Mouse (Mus musculus) small intestine, adult 2 months (tissue): ENCODE measurements around the gene Csnk2a2.

Source experiments
- CTCF ChIP-seq: fragments of 200-500 bp; IDR thresholded peaks from 2 replicates; pipeline ENCODE4 v1.5.1; 2012; ENCODE audit warnings: low read depth, mild to moderate bottlenecking, control low read depth, inconsistent platforms, low read length, moderate library complexity, mixed read lengths; ENCODE audit not compliant: insufficient replicate concordance, insufficient read length; ENCODE audit errors: extremely low read depth
- POLR2A ChIP-seq: fragments of 200-500 bp; IDR thresholded peaks from 2 replicates; pipeline ENCODE4 v1.6.1; 2012; ENCODE audit warnings: low read depth, mild to moderate bottlenecking, control low read depth, inconsistent platforms, low read length, moderate library complexity

DNA sequence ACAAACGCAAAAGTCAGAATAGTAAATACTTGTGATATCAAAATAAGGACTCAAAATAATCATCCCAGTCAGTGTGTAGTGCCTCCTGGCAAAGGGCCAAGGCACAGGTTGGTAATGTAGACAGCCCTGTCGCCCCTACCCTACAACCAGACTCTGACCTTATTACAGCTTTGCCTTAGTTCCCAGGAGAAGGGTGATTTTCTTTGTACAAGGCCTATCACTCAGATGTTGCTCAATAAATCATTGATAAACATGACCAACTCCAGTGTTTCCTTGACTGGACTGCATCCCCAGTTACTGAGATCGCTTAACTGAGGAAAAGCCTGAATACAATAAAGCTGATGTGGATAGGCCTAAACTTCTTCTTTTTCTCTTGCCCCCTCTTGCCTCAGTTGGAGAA lies 57.4 kb downstream of the Csnk2a2 start:
- TF ChIP-seq CTCF (no peak), POLR2A (no peak)
